Mouse (Mus musculus) midbrain, embryonic 11.5 days (tissue): ENCODE data around the gene Mrpl42. TPM values are rescaled to one million over a fixed set of nuclear protein-coding genes. Genes with fewer than 3 reads are reported as not detected.

Experiments
- polyA plus RNA-seq: library from polyadenylated mRNA; unstranded; fragments of >200 nt; fragmentation: Nextera tagmentation; extraction: Ambion mirVana; gene quantifications from 2 replicates; pipeline ENCODE4 v1.2.1, GENCODE M21; 2014

Gene Mrpl42
- polyA plus RNA-seq, 1 experiment from 2014 or later = 343 TPM

Other genes starting within 250 kb of the Mrpl42 start
- gene Cradd, start 177.8 kb downstream of the Mrpl42 start, polyA plus RNA-seq = 15.0 and 18.0 TPM in 2 replicates
- 28.8 and 30.5 TPM in 2 replicates for gene Socs2, start 84.8 kb downstream of the Mrpl42 start, polyA plus RNA-seq
- gene Ube2n, start 13.2 kb upstream of the Mrpl42 start, polyA plus RNA-seq = 518 and 522 TPM in 2 replicates
- gene Nudt4, start 62.2 kb upstream of the Mrpl42 start, polyA plus RNA-seq = 141 and 148 TPM in 2 replicates
- gene Anapc15-ps, start 171.5 kb upstream of the Mrpl42 start, polyA plus RNA-seq = not detected in 2 replicates